Mouse (Mus musculus) MEL (cell line): Measurements from ENCODE around the gene Limch1. TPM values are rescaled to one million over a fixed set of nuclear protein-coding genes. Genes with fewer than 3 reads are reported as not detected.

Experiments
- DNase-seq: peaks from one replicate; pipeline ENCODE4 v3.0.0; 2011; ENCODE audit warnings: low read depth, low spot score
- H3K27ac ChIP-seq: 2 replicates; pipeline ENCODE4 v1.5.1; 2012; ENCODE audit warnings: low read depth, mild to moderate bottlenecking, control low read depth, low read length, moderate library complexity; ENCODE audit not compliant: control insufficient read depth
- H3K27me3 ChIP-seq, 2 experiments: fragments of 150-350 bp in 1 of 2; sonication (generic) in 1 of 2; 2 replicates each; pipeline ENCODE4 v1.6.1; 2012; ENCODE audit warnings: low read length in 2 of 2, mild to moderate bottlenecking in 2 of 2, improper control_type of control experiment in 1 of 2, moderate library complexity in 1 of 2; ENCODE audit not compliant: insufficient read depth in 2 of 2, control insufficient read depth in 1 of 2
- H3K36me3 ChIP-seq, 2 experiments: 2 replicates each; pipeline ENCODE4 v1.6.1; 2012 to 2014; ENCODE audit warnings: low read length in 2 of 2, improper control_type of control experiment in 1 of 2, inconsistent platforms in 1 of 2, mild to moderate bottlenecking in 1 of 2; ENCODE audit not compliant: insufficient read depth in 2 of 2, control insufficient read depth in 1 of 2
- H3K4me1 ChIP-seq, 2 experiments: fragments of 150-350 bp in 1 of 2; sonication (generic) in 1 of 2; 2 replicates each; pipeline ENCODE4 v1.6.1; 2012; ENCODE audit warnings: low read length in 2 of 2, improper control_type of control experiment in 1 of 2, mild to moderate bottlenecking in 1 of 2; ENCODE audit not compliant: insufficient read depth in 2 of 2, control insufficient read depth in 1 of 2
- H3K4me3 ChIP-seq, 2 experiments: fragments of 150-350 bp in 1 of 2; sonication (generic) in 1 of 2; 2 replicates each; pipeline ENCODE4 v1.5.1; 2012; ENCODE audit warnings: low read depth in 2 of 2, low read length in 2 of 2, mild to moderate bottlenecking in 2 of 2, moderate library complexity in 2 of 2, control low read depth in 1 of 2, improper control_type of control experiment in 1 of 2; ENCODE audit not compliant: control insufficient read depth in 1 of 2, insufficient read depth in 1 of 2
- H3K79me2 ChIP-seq: 2 replicates; pipeline ENCODE4 v1.6.1; 2012; ENCODE audit warnings: mild to moderate bottlenecking, low read length, moderate library complexity; ENCODE audit not compliant: control insufficient read depth, poor library complexity, insufficient read depth
- H3K9ac ChIP-seq: 2 replicates; pipeline ENCODE4 v1.6.1; 2012; ENCODE audit warnings: low read depth, mild to moderate bottlenecking, control low read depth, low read length, moderate library complexity; ENCODE audit not compliant: control insufficient read depth, poor library complexity, severe bottlenecking
- H3K9me3 ChIP-seq: fragments of 150-350 bp; sonication (generic); replicated peaks from 2 replicates; pipeline ENCODE4 v1.6.1; 2012; ENCODE audit warnings: mild to moderate bottlenecking, low read length, improper control_type of control experiment, moderate library complexity; ENCODE audit not compliant: insufficient read depth
- E2F4 ChIP-seq: IDR thresholded peaks from 2 replicates; pipeline ENCODE4 v1.6.1; 2011; ENCODE audit warnings: low read depth, low read length, improper control_type of control experiment, borderline replicate concordance
- EP300 ChIP-seq, 2 experiments: IDR thresholded peaks; 2 replicates each; pipeline ENCODE4 v1.6.1; 2011; ENCODE audit warnings: improper control_type of control experiment in 2 of 2, low read length in 2 of 2, low read depth in 1 of 2, mild to moderate bottlenecking in 1 of 2
- GABPA ChIP-seq: IDR thresholded peaks from 2 replicates; pipeline ENCODE4 v1.6.1; 2012; ENCODE audit warnings: low read depth, mild to moderate bottlenecking, inconsistent platforms, low read length, improper control_type of control experiment, moderate library complexity
- GATA1 ChIP-seq: IDR thresholded peaks from 2 replicates; pipeline ENCODE4 v1.6.1; 2011; ENCODE audit warnings: low read depth, low read length, improper control_type of control experiment
- HCFC1 ChIP-seq: IDR thresholded peaks from 2 replicates; pipeline ENCODE4 v1.6.1; 2012; ENCODE audit warnings: low read depth, mild to moderate bottlenecking, inconsistent platforms, low read length, improper control_type of control experiment, moderate library complexity
- JUND ChIP-seq: IDR thresholded peaks from 2 replicates; pipeline ENCODE4 v1.6.1; 2011; ENCODE audit warnings: low read depth, mild to moderate bottlenecking, improper control_type of control experiment, low read length
- MAFK ChIP-seq: IDR thresholded peaks from 2 replicates; pipeline ENCODE4 v1.6.1; 2011; ENCODE audit warnings: low read depth, mild to moderate bottlenecking, low read length, improper control_type of control experiment, borderline replicate concordance
- MAX ChIP-seq: IDR thresholded peaks from 2 replicates; pipeline ENCODE4 v1.6.1; 2011; ENCODE audit warnings: low read length, improper control_type of control experiment
- MEF2A ChIP-seq: IDR thresholded peaks from 2 replicates; pipeline ENCODE4 v1.6.1; 2014; ENCODE audit warnings: low read depth, mild to moderate bottlenecking, inconsistent platforms, low read length, improper control_type of control experiment; ENCODE audit not compliant: poor library complexity, insufficient replicate concordance, severe bottlenecking; ENCODE audit errors: extremely low read depth
- MYB ChIP-seq: IDR thresholded peaks from 2 replicates; pipeline ENCODE4 v1.6.1; 2011; ENCODE audit warnings: mild to moderate bottlenecking, low read depth, low read length, improper control_type of control experiment
- MYC ChIP-seq: IDR thresholded peaks from 2 replicates; pipeline ENCODE4 v1.6.1; 2011; ENCODE audit warnings: low read depth, mild to moderate bottlenecking, low read length, improper control_type of control experiment, moderate library complexity
- NELFE ChIP-seq: IDR thresholded peaks from 2 replicates; pipeline ENCODE4 v1.6.1; 2011; ENCODE audit warnings: low read depth, low read length, improper control_type of control experiment
- POLR2A ChIP-seq, 2 experiments: IDR thresholded peaks; 2 replicates each; pipeline ENCODE4 v1.6.1; 2011 to 2012; ENCODE audit warnings: low read length in 2 of 2, mild to moderate bottlenecking in 2 of 2, control low read depth in 1 of 2, improper control_type of control experiment in 1 of 2, low read depth in 1 of 2, moderate library complexity in 1 of 2; ENCODE audit not compliant: control insufficient read depth in 1 of 2, insufficient read depth in 1 of 2, poor library complexity in 1 of 2
- POLR2AphosphoS2 ChIP-seq: IDR thresholded peaks from 2 replicates; pipeline ENCODE4 v1.6.1; 2011; ENCODE audit warnings: low read length, improper control_type of control experiment
- RAD21 ChIP-seq: IDR thresholded peaks from 2 replicates; pipeline ENCODE4 v1.6.1; 2011; ENCODE audit warnings: mild to moderate bottlenecking, low read depth, low read length, improper control_type of control experiment
- SIN3A ChIP-seq: IDR thresholded peaks from 2 replicates; pipeline ENCODE4 v1.6.1; 2012; ENCODE audit warnings: low read length, improper control_type of control experiment, inconsistent platforms
- TAL1 ChIP-seq: IDR thresholded peaks from 2 replicates; pipeline ENCODE4 v1.6.1; 2012; ENCODE audit warnings: mild to moderate bottlenecking, inconsistent platforms, low read length, moderate library complexity, mixed read lengths
- TBP ChIP-seq: IDR thresholded peaks from 2 replicates; pipeline ENCODE4 v1.8.0; 2011; ENCODE audit warnings: low read depth, low read length, improper control_type of control experiment
- TCF12 ChIP-seq: IDR thresholded peaks from 2 replicates; pipeline ENCODE4 v1.6.1; 2014; ENCODE audit warnings: low read depth, mild to moderate bottlenecking, inconsistent platforms, low read length, improper control_type of control experiment, moderate library complexity
- UBTF ChIP-seq: IDR thresholded peaks from 2 replicates; pipeline ENCODE4 v1.6.1; 2012; ENCODE audit warnings: low read depth, mild to moderate bottlenecking, inconsistent platforms, low read length, improper control_type of control experiment, moderate library complexity, borderline replicate concordance; ENCODE audit not compliant: insufficient read depth
- USF1 ChIP-seq: IDR thresholded peaks from 2 replicates; pipeline ENCODE4 v1.6.1; 2014; ENCODE audit warnings: low read depth, mild to moderate bottlenecking, inconsistent platforms, low read length, improper control_type of control experiment, moderate library complexity
- ZC3H11A ChIP-seq: IDR thresholded peaks from 2 replicates; pipeline ENCODE4 v1.6.1; 2012; ENCODE audit warnings: low read depth, mild to moderate bottlenecking, inconsistent platforms, low read length, improper control_type of control experiment
- ZMIZ1 ChIP-seq: IDR thresholded peaks from 2 replicates; pipeline ENCODE4 v1.6.1; 2012; ENCODE audit warnings: low read depth, mild to moderate bottlenecking, inconsistent platforms, low read length, improper control_type of control experiment, moderate library complexity
- ZNF384 ChIP-seq: IDR thresholded peaks from 2 replicates; pipeline ENCODE4 v1.6.1; 2012; ENCODE audit warnings: low read depth, mild to moderate bottlenecking, inconsistent platforms, low read length, improper control_type of control experiment
- polyA plus RNA-seq, 2 experiments: library from polyadenylated mRNA; stranded (reverse) in 1 of 2; unstranded in 1 of 2; fragments of >175 nt in 1 of 2; fragments of >200 nt in 1 of 2; gene quantifications; 2 replicates each; pipeline versions ENCODE4 v1.2.1 to v1.2.4; 2012; ENCODE audit warnings: low replicate concordance in 2 of 2, low read depth in 1 of 2; ENCODE audit not compliant: insufficient read length in 2 of 2, insufficient read depth in 1 of 2, missing spikeins in 1 of 2
- total RNA-seq: library from RNA; depleted of rRNA; stranded (reverse); fragments of 300-350 nt; gene quantifications from 2 replicates; pipeline ENCODE4 v1.2.3, GENCODE M21; 2012

Limch1 gene
- total and polyA plus RNA-seq, 3 experiments: not detected

- Histone ChIP-seq H3K27me3 (no peaks in the 10 kb centered on the region), H3K9ac (no peak overlapping the region), H3K4me1 (no peaks in the 10 kb centered on the region), H3K36me3 (no peaks in the 10 kb centered on the region), H3K4me3 (no peak overlapping the region), H3K79me2 (no peaks in the 10 kb centered on the region), H3K9me3 (no peaks in the 10 kb centered on the region), H3K27ac (no peak overlapping the region)
- TF ChIP-seq MAX (no peak), RAD21 (no peak), USF1 (no peak), MAFK (no peak), UBTF (no peak), ZMIZ1 (no peak), GATA1 (no peak), ZNF384 (no peak), TCF12 (no peak)
- DNase-seq: no peak
Measured at GRCm38 (mm10) chr5:66904835-66905234, 159.2 kb downstream of the Limch1 start.

- DNase-seq: no peak
- TF ChIP-seq HCFC1 (no peak), E2F4 (no peak), MAFK (no peak), SIN3A (no peak), GABPA (no peak), MAX (no peak), POLR2AphosphoS2 (no peak), USF1 (no peak), MYC (no peak), EP300 (IDR thresholded peaks at IDR 0.05; ENCODE audit: low read depth in 1 of 2, low read length in 2 of 2) (no peak), JUND (no peak), POLR2A (IDR thresholded peaks at IDR 0.05; ENCODE audit: control insufficient read depth in 1 of 2, insufficient read depth in 1 of 2, low read depth in 1 of 2, low read length in 2 of 2, poor library complexity in 1 of 2) (no peak), ZC3H11A (no peak), MYB (no peak), TAL1 (no peak), MEF2A (no peak), NELFE (no peak), TBP (no peak), ZNF384 (no peak), UBTF (no peak)
Measured at GRCm38 (mm10) chr5:66908883-66909282, 163.3 kb downstream of the Limch1 start.

More at GRCm38 (mm10) chr5:66908883-66909282, 163.3 kb downstream of the Limch1 start:
- Histone ChIP-seq H3K9ac (no peak overlapping the region), H3K79me2 (no peaks in the 10 kb centered on the region), H3K27ac (no peak overlapping the region), H3K27me3 (no peaks in the 10 kb centered on the region), H3K36me3 (no peaks in the 10 kb centered on the region), H3K4me1 (no peaks in the 10 kb centered on the region), H3K4me3 (no peak overlapping the region), H3K9me3 (no peaks in the 10 kb centered on the region)
